Mouse (Mus musculus) heart, embryonic 10.5 days (tissue): ENCODE measurements at regions not wholly inside any gene's neighbourhood (a gene's known extent, or its start where the extent isn't known, plus 50 kb on each side); places are given as distances from the start of the nearest gene placed in this dataset.
A peak's percentile ranks its signal among the peaks of the same experiment; 100 is the strongest.

ENCODE experiments used
- DNase-seq: peaks from one replicate; pipeline ENCODE4 v3.0.0-alpha.2; 2017; ENCODE audit warnings: low spot score
- H3K27ac ChIP-seq: fragments of 300-500 bp; sonication (generic); 2 replicates; pipeline ENCODE4 v1.5.1; 2016; ENCODE audit warnings: mild to moderate bottlenecking
- H3K27me3 ChIP-seq: fragments of 300-500 bp; sonication (generic); 2 replicates; pipeline ENCODE4 v1.6.1; 2016; ENCODE audit warnings: mild to moderate bottlenecking; ENCODE audit not compliant: poor library complexity, insufficient read depth, severe bottlenecking
- H3K36me3 ChIP-seq: fragments of 300-500 bp; sonication (generic); 2 replicates; pipeline ENCODE4 v1.6.1; 2016; ENCODE audit warnings: mild to moderate bottlenecking, moderate library complexity
- H3K4me1 ChIP-seq: fragments of 300-500 bp; sonication (generic); 2 replicates; pipeline ENCODE4 v1.6.1; 2016; ENCODE audit warnings: mild to moderate bottlenecking
- H3K4me3 ChIP-seq: fragments of 300-500 bp; sonication (generic); 2 replicates; pipeline ENCODE4 v1.5.1; 2016; ENCODE audit warnings: mild to moderate bottlenecking, moderate library complexity
- H3K9me3 ChIP-seq: fragments of 300-500 bp; sonication (generic); 2 replicates; pipeline ENCODE4 v1.6.1; 2016; ENCODE audit warnings: mild to moderate bottlenecking, moderate library complexity
- WGBS: fragments of 180-500 bp; shearing (Covaris S2); methylation state at CpG from one replicate; pipeline ENCODE4 v1.1.7; 2016; 5-methylcytosine and 5-hydroxymethylcytosine counted together

DNA sequence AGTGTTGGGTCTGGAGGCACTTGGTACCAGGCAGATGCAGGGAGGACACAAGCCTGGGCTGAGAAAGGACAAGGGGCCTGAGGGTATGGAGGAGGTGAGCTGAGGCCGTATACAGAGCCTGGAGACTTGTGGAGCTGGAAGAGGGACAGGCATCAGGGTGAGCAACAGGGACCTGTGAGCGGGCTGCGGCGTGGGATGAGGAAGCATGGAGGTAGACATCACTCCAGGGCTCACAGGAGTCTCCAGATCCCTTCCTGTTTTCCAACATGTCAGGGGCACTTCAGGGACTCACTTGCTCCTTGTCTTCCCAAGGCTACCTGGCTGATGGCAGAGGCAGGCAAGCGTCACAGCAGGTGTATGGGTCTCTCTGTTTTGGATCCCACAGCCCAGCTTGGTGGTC, 89.4 kb upstream of the Mvb12b start:
- Histone ChIP-seq H3K36me3 (no peaks in the 10 kb centered on the region), H3K27ac (no peak overlapping the region), H3K9me3 (no peaks in the 10 kb centered on the region), H3K4me1 (peaks cover 5% of the 10 kb centered on the region; the same call in 1 of the 2 replicates), H3K27me3 (peaks cover 36% of the 10 kb centered on the region), H3K4me3 (no peak overlapping the region)
- WGBS: 78% methylated on average over 5 of the region's 5 CpGs
- peak; percentile 51 for DNase-seq

DNA sequence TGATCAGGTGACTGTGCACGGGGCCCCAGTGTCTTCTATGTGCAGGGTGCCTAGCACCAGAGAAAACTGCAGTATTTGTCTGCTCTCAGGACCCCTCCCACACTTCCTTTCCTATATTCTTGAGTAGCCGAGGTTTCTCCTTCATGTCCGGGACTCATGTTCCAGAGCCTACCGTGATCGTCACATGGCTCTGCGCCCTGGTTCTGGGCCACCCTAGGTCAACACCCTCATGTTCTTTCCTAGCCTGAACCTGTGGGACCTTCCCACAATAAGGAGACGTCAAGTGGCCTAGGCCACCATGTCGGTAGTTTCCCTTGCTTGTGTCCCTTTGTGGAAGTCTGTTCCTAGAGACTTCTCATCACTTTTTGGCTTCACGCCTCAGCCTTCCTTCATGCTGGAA, 88.4 kb upstream of the Mvb12b start:
- no peak overlapping the region for H3K4me3 ChIP-seq
- peak; percentile 55 for DNase-seq
- no peak overlapping the region for H3K27ac ChIP-seq
- H3K4me1 ChIP-seq: peaks cover 4% of the 10 kb centered on the region; the same call in 1 of the 2 replicates
- peaks cover 36% of the 10 kb centered on the region for H3K27me3 ChIP-seq
- H3K9me3 ChIP-seq: no peaks in the 10 kb centered on the region
- WGBS: 85% methylated on average over 9 of the region's 9 CpGs
- H3K36me3 ChIP-seq: no peaks in the 10 kb centered on the region

- peaks cover 4% of the 10 kb centered on the region; the same call in 1 of the 2 replicates for H3K4me1 ChIP-seq
- no peaks in the 10 kb centered on the region for H3K36me3 ChIP-seq
- no peaks in the 10 kb centered on the region for H3K9me3 ChIP-seq
- no peak overlapping the region for H3K27ac ChIP-seq
- H3K4me3 ChIP-seq: no peak overlapping the region
- WGBS: 73% methylated on average over 14 of the region's 14 CpGs
- H3K27me3 ChIP-seq: peaks cover 36% of the 10 kb centered on the region
- peak; percentile 46 for DNase-seq
These were observed 87.8 kb upstream of the Mvb12b start for GRCm38 (mm10) chr2:33975423-33976127.

DNA sequence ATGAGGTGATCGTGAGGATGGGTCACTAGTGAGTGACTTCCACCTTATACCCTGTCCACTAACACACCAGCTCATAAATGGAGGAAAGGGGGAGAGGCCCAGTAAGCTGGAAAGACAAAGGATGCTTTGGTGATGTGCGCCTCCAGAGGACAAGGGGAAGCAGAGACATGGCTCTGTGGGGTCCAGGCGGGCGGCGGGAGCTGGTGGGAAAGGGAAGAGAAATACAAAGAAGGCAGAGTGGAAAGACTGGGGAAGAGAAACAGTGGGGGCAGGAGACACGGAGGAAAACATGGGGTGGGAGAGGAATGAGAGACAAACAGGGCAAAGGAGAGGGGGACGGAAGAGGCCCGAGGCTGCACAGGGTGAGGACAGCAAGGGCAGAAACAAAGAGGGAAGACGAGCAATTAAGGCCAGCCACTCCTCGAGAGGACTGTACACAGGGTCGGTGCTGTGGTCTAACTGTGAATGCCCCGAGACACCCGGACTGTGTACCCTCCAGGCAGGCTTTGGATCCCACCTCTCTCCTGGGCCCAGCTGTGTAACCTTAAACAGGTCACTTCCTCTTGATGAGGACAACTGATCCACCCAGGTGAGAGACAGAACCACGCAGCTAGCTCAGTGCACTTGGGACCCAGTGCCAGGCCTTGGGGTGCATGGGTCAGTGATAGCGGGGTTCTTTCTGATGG, 87.1 kb upstream of the Mvb12b start:
- H3K27ac ChIP-seq: no peak overlapping the region
- H3K4me3 ChIP-seq: no peak overlapping the region
- H3K36me3 ChIP-seq: no peaks in the 10 kb centered on the region
- H3K4me1 ChIP-seq: peaks cover 4% of the 10 kb centered on the region; the same call in 1 of the 2 replicates
- WGBS: 78% methylated on average over 15 of the region's 15 CpGs
- no peaks in the 10 kb centered on the region for H3K9me3 ChIP-seq
- peaks cover 36% of the 10 kb centered on the region for H3K27me3 ChIP-seq
- peak; percentile 70 for DNase-seq

DNA sequence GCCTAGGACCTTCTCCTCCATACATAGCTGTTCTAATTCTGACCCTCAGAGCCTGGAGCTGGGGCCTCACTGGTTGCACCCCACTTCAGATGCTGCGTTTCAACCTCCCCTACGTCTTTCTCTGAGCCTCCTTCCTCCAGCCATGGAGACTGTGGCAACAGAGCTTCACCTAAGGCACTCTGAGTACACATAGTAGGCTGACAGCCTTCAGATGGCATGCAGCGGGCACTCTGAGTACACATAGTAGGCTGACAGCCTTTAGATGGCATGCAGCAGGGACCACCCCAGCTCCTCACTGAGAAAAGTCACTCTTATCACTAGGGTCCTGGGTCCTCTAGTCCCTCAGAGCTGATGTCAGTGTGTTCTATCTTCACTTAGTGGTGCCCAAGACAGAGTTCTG, 86.3 kb upstream of the Mvb12b start:
- no peaks in the 10 kb centered on the region for H3K9me3 ChIP-seq
- peaks cover 41% of the 10 kb centered on the region for H3K27me3 ChIP-seq
- H3K27ac ChIP-seq: no peak overlapping the region
- H3K4me1 ChIP-seq: peaks cover 4% of the 10 kb centered on the region; the same call in 1 of the 2 replicates
- H3K4me3 ChIP-seq: no peak overlapping the region
- no peaks in the 10 kb centered on the region for H3K36me3 ChIP-seq
- no peak for DNase-seq
- 85% methylated on average over 3 of the region's 3 CpGs for WGBS

DNA sequence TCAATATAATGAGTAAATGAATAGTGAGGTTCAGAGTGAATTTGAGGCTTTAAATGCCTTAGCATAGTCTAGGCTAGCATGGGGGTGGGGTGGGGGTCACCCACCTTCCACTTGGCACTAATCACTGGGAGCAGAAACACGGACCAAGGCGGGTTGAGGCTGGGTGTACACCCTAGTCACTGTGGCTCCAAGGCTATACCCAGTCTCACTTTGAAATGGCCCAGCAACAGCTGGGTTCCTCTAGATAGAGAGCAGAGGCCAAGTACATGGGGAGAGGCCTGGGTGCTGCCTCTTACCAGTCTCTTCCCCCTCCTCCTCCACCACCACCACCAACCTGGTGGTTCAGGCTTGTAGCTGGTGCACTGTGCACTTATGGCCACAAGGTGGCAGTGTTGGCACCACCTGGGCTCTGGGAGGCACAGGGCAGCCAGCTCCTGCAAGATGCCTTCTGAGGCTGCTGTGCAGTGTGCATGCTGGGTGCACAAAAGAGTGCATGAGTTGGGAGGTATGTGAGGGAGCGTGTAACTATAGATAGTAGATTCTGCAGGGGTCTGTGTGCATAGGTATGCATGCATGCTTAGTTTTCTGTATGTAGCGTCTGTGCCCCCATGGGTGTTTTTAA, 85.6 kb upstream of the Mvb12b start:
- no peak overlapping the region for H3K27ac ChIP-seq
- H3K9me3 ChIP-seq: no peaks in the 10 kb centered on the region
- no peaks in the 10 kb centered on the region for H3K36me3 ChIP-seq
- peaks cover 47% of the 10 kb centered on the region for H3K27me3 ChIP-seq
- DNase-seq: peak; percentile 79
- WGBS: 73% methylated on average over 4 of the region's 4 CpGs
- peaks cover 4% of the 10 kb centered on the region; the same call in 1 of the 2 replicates for H3K4me1 ChIP-seq
- H3K4me3 ChIP-seq: no peak overlapping the region

- no peaks in the 10 kb centered on the region for H3K36me3 ChIP-seq
- WGBS: 38% methylated on average over 7 of the region's 7 CpGs
- peak overlapping the region; percentile 33; the same call in 1 of the 2 replicates for H3K4me3 ChIP-seq
- H3K27ac ChIP-seq: no peak overlapping the region
- H3K4me1 ChIP-seq: peaks cover 8% of the 10 kb centered on the region
- peaks cover 63% of the 10 kb centered on the region for H3K27me3 ChIP-seq
- DNase-seq: no peak
- H3K9me3 ChIP-seq: no peaks in the 10 kb centered on the region
These were observed 79.3 kb upstream of the Mvb12b start for GRCm38 (mm10) chr2:33966984-33967421.

GRCm38 (mm10) chr2:33966389-33966983, 78.7 kb upstream of the Mvb12b start:
- H3K27me3 ChIP-seq: peaks cover 63% of the 10 kb centered on the region
- H3K4me1 ChIP-seq: peaks cover 8% of the 10 kb centered on the region
- no peak overlapping the region for H3K27ac ChIP-seq
- H3K4me3 ChIP-seq: peak overlapping the region; percentile 33
- 15% methylated on average over 35 of the region's 35 CpGs for WGBS
- no peaks in the 10 kb centered on the region for H3K9me3 ChIP-seq
- DNase-seq: no peak
- H3K36me3 ChIP-seq: no peaks in the 10 kb centered on the region

GRCm38 (mm10) chr2:33964096-33964495, 76.3 kb upstream of the Mvb12b start:
- WGBS: 87% methylated on average over 5 of the region's 5 CpGs
- peaks cover 59% of the 10 kb centered on the region for H3K27me3 ChIP-seq
- no peak overlapping the region for H3K27ac ChIP-seq
- DNase-seq: no peak
- peaks cover 8% of the 10 kb centered on the region for H3K4me1 ChIP-seq
- no peak overlapping the region for H3K4me3 ChIP-seq
- no peaks in the 10 kb centered on the region for H3K9me3 ChIP-seq
- H3K36me3 ChIP-seq: no peaks in the 10 kb centered on the region

DNA sequence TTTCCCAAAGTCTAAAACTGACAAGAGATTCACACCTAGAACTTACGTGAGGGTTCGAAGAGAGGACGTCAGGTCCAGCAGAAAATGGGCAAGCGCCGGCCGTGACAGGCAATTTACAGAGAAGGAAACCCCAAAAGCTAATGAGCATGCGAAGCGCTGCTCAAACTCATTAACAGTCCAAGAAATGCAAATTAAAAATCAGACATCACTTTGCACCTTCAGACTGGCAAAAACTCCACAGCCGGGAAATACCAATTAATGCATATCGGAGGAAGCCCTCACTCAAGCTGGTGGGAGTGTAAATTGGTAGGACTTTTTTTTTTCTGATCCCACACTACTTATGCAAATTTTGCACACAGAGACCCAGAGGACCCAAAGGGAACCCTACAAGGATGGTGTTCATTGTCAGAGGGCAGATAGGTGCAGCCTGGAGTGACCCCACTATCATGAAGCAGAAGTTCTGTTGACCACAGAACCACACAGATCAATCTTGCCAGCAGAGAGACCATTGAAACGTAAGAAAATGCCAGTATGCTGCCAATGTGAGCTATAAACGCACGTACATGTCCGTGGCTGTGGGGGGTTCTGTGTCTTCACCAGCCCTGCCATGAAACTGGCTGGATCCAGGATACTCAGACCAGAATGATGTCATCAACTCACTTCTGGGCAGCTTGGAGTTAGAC, 74.8 kb upstream of the Mvb12b start:
- Histone ChIP-seq H3K4me1 (peaks cover 8% of the 10 kb centered on the region), H3K27me3 (peaks cover 43% of the 10 kb centered on the region), H3K4me3 (no peak overlapping the region), H3K27ac (no peak overlapping the region), H3K9me3 (no peaks in the 10 kb centered on the region), H3K36me3 (no peaks in the 10 kb centered on the region)
- no peak for DNase-seq
- WGBS: 82% methylated on average over 14 of the region's 14 CpGs

DNA sequence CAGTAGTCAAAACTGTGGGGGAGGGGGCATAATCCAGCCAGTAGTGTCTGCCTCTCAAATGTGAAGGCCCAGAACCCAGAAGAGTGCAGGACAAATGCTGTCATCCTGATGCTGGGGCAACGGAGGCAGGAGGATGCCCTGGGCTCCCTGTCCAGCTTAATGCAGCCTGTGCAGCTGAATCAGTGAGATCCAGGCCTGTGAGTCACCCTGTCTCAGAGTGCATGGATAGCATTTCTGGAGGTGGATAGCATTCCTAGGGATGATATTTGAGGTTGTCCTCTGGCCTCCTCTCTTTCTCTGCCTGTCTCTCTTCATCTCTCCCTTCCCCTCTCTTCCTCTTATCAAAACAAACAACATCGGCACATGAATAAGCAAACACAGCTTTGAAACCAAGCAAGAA, 73.8 kb upstream of the Mvb12b start:
- WGBS: 47% methylated on average over 2 of the region's 2 CpGs
- Histone ChIP-seq H3K9me3 (no peaks in the 10 kb centered on the region), H3K4me3 (no peak overlapping the region), H3K36me3 (no peaks in the 10 kb centered on the region), H3K27me3 (peaks cover 34% of the 10 kb centered on the region), H3K4me1 (peaks cover 3% of the 10 kb centered on the region), H3K27ac (no peak overlapping the region)
- DNase-seq: no peak

DNA sequence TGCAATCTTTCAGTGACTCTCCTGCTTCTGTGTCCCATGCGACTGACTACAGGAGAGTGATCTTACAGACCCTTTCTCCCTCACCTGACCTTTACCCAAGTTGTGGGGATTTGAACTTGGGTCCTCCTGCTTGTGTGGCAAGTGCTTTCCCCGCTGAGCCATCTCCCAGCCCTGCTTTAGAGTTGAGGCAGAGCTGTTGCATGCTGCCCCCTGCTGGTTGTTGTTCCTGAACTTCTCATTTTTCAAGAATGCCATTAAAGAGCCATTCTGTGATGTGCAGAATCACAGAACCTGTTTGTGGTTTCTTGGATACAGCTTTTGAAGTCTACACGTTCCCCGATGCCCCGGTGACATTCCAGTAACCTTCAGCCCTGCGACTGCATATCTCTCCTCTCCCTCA, 70.0 kb upstream of the Mvb12b start:
- Histone ChIP-seq H3K27ac (no peak overlapping the region), H3K9me3 (no peaks in the 10 kb centered on the region), H3K36me3 (no peaks in the 10 kb centered on the region), H3K4me3 (no peak overlapping the region), H3K27me3 (peaks cover 2% of the 10 kb centered on the region; the same call in 1 of the 2 replicates), H3K4me1 (no peaks in the 10 kb centered on the region)
- DNase-seq: no peak
- 56% methylated on average over 6 of the region's 6 CpGs for WGBS
